Mouse (Mus musculus): ENCODE results near the gene Poc1a. TPM values are rescaled to one million over a fixed set of nuclear protein-coding genes. Genes with fewer than 3 reads are reported as not detected.

Gene Poc1a
- polyA plus RNA-seq, 1 experiment, result 32.6 TPM

DNA sequence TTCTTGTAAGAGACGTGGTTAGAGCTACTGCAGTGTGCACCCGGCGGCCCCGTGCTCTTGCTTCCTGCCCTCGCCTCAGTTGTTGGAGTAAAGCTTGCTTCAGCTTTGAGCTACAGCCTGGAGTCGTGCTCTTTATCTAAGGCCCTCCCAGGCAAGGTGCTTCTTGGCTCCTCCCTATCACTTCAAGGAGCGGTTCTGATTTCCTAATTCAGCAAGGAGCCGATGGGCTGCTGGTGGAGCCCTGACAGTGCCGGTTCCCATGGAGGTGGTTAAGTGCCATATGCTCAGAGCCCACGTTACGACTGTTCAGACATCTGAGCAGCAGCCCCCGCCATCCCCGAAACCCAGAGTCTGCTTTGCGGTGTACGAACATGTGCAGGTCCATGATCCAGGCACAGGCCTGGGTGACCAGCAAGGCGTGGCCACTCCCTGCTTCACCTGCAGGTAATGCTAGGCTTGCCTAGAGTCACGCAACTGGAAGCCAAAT lies 9.8 kb downstream of the Poc1a start:
- H3K4me3 ChIP-seq (ENCODE audit: insufficient read depth, low read length), result no peak overlapping the region
- TF ChIP-seq CTCF (IDR thresholded peaks at IDR 0.05; ENCODE audit: extremely low read depth, insufficient read depth, low read length) (no peak), POLR2A (IDR thresholded peaks at IDR 0.05; ENCODE audit: extremely low read depth, insufficient read depth, low read length) (peak; percentile 79)
- H3K4me1 ChIP-seq (ENCODE audit: control insufficient read depth, insufficient read depth, low read length), result peaks cover 23% of the 10 kb centered on the region
- H3K27ac ChIP-seq (ENCODE audit: insufficient read depth, low read length), result peak overlapping the region; percentile 82

DNA sequence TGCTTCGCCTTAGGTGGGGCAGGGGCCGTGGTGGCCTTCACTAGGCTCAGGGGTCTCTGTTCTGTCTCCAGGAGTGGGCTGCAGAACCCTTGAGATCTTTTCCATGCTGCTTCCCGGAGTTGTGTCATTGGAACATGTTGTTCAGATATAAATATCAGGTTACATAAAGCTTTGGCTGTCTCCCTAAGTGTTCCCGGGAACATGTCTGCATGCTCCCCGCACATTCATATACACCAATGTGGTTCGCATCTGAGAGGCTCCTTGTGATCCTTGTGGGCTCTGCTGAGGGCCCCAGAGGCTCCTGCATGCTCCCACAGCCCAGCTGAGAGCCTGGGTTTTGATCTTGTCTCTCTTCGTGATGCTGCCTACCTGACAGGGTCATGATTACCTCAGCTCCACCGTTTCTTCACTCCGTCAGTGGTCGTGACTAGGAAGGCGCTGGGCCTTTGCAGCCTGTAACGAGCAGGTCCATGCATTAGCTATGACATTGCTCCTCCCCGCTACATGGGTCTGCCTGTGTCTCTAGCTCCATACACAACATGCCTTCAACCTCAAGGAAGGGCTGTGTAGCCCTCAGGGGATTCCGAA lies 12.8 kb downstream of the Poc1a start:
- TF ChIP-seq POLR2A (IDR thresholded peaks at IDR 0.05; ENCODE audit: extremely low read depth, insufficient read depth, low read length) (no peak), CTCF (IDR thresholded peaks at IDR 0.05; ENCODE audit: extremely low read depth, insufficient read depth, low read length) (no peak)
- peaks cover 23% of the 10 kb centered on the region for H3K4me1 ChIP-seq (ENCODE audit: control insufficient read depth, insufficient read depth, low read length)
- H3K27ac ChIP-seq (ENCODE audit: insufficient read depth, low read length), result peak overlapping the region; percentile 98
- H3K4me3 ChIP-seq (ENCODE audit: insufficient read depth, low read length), result no peak overlapping the region

DNA sequence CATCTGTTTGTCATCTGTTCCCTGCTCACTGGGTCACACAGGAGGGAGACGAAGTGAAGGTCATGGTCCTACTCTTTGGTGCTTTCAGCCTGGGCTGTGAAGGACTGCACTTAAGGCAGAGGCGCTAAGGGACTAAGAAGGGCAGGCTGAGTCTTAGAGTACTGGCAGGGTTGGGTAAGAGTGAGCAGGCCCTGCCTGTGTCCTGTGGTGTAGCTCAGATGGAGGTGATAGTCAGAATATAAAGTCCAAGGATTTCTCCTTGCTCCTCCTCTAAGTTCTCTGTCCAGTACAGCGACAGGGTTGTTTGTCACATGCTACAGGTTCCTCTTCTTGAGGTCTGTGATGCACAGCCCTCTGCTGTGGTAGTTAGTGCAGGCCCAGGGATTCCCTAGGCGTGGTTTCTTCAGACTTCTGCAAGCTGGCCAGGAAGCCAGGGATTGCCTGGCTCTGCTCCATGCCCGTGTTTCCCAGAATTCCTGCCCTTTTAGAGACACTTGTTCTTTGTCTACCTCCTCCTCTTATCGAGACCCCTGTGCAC lies 15.8 kb downstream of the Poc1a start:
- TF ChIP-seq CTCF (IDR thresholded peaks at IDR 0.05; ENCODE audit: extremely low read depth, insufficient read depth, low read length) (no peak), POLR2A (IDR thresholded peaks at IDR 0.05; ENCODE audit: extremely low read depth, insufficient read depth, low read length) (no peak)
- Histone ChIP-seq H3K4me3 (ENCODE audit: insufficient read depth, low read length) (no peak overlapping the region), H3K27ac (ENCODE audit: insufficient read depth, low read length) (no peak overlapping the region), H3K4me1 (ENCODE audit: control insufficient read depth, insufficient read depth, low read length) (peaks cover 23% of the 10 kb centered on the region)

DNA sequence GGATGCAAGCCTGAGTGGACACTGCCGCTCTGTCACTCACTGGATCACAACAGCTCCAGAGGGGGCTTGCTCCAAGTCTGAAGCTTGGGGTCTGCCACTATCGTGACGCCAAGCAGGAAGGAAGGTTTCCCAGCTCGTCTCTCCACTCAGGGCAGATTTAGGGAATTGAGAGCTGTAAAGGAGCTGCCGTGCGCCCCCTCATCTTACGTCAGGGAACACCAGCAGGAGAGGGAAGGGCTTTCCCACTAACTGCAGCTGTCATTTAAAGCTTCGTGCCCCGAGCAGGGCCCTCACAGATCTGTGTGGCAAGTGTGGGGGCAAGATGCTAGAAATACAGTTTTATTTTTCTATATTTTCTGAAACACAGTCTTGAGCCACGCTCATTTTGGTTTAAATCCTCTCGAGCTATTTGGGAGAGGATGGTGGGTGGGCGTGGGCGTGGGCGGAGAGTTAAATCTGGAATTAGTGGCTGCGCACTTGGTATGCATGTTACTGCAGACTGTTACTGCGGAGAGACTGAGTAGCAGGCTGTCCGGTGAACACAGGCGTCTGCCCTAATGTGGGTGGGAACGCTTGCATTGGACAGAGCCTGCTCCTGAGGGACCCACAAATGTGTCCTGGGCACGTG lies 19.4 kb downstream of the Poc1a start:
- Histone ChIP-seq H3K4me3 (ENCODE audit: insufficient read depth, low read length) (no peak overlapping the region), H3K4me1 (ENCODE audit: control insufficient read depth, insufficient read depth, low read length) (peaks cover 7% of the 10 kb centered on the region), H3K27ac (ENCODE audit: insufficient read depth, low read length) (peak overlapping the region; percentile 96)
- TF ChIP-seq POLR2A (IDR thresholded peaks at IDR 0.05; ENCODE audit: extremely low read depth, insufficient read depth, low read length) (peak; percentile 57; the same call in 1 of the 2 replicates), CTCF (IDR thresholded peaks at IDR 0.05; ENCODE audit: extremely low read depth, insufficient read depth, low read length) (no peak)

DNA sequence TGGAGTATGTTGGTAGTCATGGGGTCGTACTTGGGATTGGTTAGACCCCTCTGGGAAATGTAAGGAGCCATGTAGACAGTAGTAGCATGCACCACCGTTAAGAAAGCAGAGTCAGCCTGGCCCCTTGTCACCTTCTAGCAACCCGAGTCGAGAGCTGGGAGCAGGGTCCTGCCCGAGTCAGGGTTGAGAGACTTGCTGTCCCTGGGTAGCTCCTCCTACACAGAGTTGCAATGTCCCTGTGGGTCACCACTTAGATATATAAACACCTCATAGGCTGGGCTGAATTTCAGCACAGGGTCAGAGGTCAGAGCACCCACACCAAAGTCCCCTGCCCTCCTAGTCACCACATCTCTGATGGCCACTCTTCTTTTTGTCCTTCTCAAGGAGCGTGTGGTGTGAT lies 20.1 kb downstream of the Poc1a start:
- no peak for TF ChIP-seq CTCF (IDR thresholded peaks at IDR 0.05; ENCODE audit: extremely low read depth, insufficient read depth, low read length)
- no peak for TF ChIP-seq POLR2A (IDR thresholded peaks at IDR 0.05; ENCODE audit: extremely low read depth, insufficient read depth, low read length)
- peaks cover 7% of the 10 kb centered on the region for H3K4me1 ChIP-seq (ENCODE audit: control insufficient read depth, insufficient read depth, low read length)
- peak overlapping the region; percentile 73 for H3K27ac ChIP-seq (ENCODE audit: insufficient read depth, low read length)
- no peak overlapping the region for H3K4me3 ChIP-seq (ENCODE audit: insufficient read depth, low read length)

DNA sequence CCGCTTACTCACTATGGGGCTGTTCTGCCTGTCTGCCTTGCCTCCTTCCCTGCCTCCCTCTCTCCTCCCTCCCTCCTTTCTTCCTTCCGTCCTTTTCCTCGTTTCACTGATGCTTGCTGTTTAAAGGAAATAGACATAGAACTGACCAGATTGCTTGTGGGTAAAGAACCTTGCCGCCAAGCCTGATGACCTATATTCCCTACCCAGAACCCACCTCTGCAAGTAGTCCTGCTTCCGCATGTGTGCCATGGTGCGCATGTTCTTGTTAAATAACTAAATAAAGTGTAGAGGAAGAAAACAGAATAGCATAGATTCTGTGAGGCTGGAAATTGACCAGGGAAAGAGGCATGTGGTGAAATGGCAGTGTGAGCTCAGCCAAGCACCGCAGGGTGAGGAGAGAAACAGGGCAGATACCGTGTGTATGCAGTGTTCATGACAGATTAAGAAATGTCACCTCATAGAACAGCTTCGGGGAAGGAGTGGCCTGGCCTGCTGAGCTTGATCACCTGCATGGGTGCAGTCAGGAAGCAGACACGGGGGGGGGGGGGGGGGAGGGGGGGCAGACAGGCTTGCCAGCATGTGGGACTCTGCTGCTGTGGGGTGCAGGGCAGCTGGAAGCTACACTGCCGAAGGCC lies 20.7 kb downstream of the Poc1a start:
- TF ChIP-seq CTCF (IDR thresholded peaks at IDR 0.05; ENCODE audit: extremely low read depth, insufficient read depth, low read length) (no peak), POLR2A (IDR thresholded peaks at IDR 0.05; ENCODE audit: extremely low read depth, insufficient read depth, low read length) (no peak)
- no peak overlapping the region for H3K4me3 ChIP-seq (ENCODE audit: insufficient read depth, low read length)
- H3K4me1 ChIP-seq (ENCODE audit: control insufficient read depth, insufficient read depth, low read length), result peaks cover 7% of the 10 kb centered on the region
- peak overlapping the region; percentile 73 for H3K27ac ChIP-seq (ENCODE audit: insufficient read depth, low read length)

DNA sequence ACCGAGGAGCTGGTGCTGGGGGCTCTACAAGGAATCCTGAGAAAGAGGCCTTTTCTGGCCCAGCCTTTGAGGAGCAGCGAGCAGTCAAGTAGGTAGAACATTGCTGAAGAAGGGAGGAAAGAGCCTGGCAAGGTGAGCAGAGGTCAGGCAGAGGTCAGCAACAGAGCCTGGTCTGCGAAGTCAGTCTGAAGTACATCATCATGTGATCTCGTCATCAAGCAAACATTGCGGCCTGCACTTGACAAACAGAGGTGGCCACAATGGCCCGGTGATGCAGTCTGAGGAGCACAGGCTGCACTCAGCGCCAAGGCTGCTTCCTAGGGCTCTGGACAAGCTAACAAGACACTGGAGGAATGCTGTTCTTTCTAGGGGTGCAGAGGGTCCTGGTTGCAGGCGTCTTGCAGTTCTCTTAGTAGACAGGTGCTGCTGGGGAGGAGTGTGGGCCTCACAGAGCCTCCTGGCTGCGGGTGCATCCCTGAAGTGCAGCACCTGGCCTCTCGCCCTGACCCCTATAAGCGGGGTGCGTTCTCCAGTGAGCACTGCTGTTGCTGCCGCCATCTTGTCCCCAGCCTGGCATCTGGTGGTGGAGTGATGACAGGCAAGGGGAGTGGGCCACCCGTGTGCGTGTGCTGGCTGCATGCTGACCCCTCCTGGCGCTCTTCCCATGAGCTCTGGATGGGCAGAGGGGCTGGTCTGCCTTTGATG lies 21.7 kb downstream of the Poc1a start:
- no peak overlapping the region for H3K4me3 ChIP-seq (ENCODE audit: insufficient read depth, low read length)
- TF ChIP-seq POLR2A (IDR thresholded peaks at IDR 0.05; ENCODE audit: extremely low read depth, insufficient read depth, low read length) (no peak), CTCF (IDR thresholded peaks at IDR 0.05; ENCODE audit: extremely low read depth, insufficient read depth, low read length) (no peak)
- peaks cover 7% of the 10 kb centered on the region for H3K4me1 ChIP-seq (ENCODE audit: control insufficient read depth, insufficient read depth, low read length)
- H3K27ac ChIP-seq (ENCODE audit: insufficient read depth, low read length), result no peak overlapping the region

DNA sequence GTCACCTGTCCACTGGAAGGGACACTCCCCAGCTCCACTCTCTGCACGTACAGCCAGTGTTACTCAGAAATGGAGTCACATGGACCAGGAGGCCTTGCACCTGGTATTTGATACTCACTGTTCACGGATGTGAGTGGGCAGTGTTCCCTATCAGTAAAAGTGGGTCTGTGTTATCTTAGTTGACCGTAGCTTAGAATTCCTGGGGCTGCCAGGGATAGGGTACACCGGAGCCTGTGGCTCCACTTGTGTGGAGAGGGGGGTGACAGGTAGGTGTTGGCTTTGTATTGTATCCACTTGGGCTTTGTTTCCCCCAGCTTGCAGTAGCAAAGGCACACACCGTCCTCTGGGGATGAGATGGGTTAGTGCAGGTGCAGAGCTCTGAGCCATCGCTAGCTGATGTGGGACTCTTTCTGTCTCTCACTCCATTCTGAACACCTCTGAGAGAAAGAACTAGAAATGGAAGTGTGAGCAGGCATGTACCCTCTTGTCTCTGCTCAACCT lies 22.6 kb downstream of the Poc1a start:
- TF ChIP-seq POLR2A (IDR thresholded peaks at IDR 0.05; ENCODE audit: extremely low read depth, insufficient read depth, low read length), result no peak
- TF ChIP-seq CTCF (IDR thresholded peaks at IDR 0.05; ENCODE audit: extremely low read depth, insufficient read depth, low read length), result no peak
- H3K4me3 ChIP-seq (ENCODE audit: insufficient read depth, low read length), result no peak overlapping the region
- H3K27ac ChIP-seq (ENCODE audit: insufficient read depth, low read length), result no peak overlapping the region
- H3K4me1 ChIP-seq (ENCODE audit: control insufficient read depth, insufficient read depth, low read length), result peaks cover 7% of the 10 kb centered on the region

DNA sequence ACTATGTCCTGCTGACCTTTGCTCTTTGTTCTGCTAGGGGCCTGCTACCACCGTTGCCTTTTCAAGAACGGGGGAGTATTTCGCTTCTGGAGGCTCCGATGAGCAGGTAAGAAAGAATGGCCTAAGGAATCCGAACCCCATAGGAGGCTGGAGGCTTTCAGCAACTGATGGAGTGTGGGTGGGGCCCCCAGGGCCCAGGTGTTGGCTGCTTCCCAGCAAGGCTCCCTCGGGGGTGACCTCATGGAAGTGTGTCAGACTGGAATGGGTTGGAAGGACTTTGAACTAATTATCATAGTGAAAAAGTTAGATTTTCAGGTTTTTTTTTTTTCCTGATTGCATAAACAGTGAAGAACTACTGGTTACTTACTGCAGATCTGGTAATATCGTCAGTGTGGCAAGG lies 24.4 kb downstream of the Poc1a start:
- Histone ChIP-seq H3K27ac (ENCODE audit: insufficient read depth, low read length) (no peak overlapping the region), H3K4me1 (ENCODE audit: control insufficient read depth, insufficient read depth, low read length) (peaks cover 6% of the 10 kb centered on the region), H3K4me3 (ENCODE audit: insufficient read depth, low read length) (no peak overlapping the region)
- TF ChIP-seq POLR2A (IDR thresholded peaks at IDR 0.05; ENCODE audit: extremely low read depth, insufficient read depth, low read length) (no peak), CTCF (IDR thresholded peaks at IDR 0.05; ENCODE audit: extremely low read depth, insufficient read depth, low read length) (no peak)
